Mouse (Mus musculus): ENCODE results near the gene Chp2. TPM values are rescaled to one million over a fixed set of nuclear protein-coding genes. Genes with fewer than 3 reads are reported as not detected.
A peak's percentile ranks its signal among the peaks of the same experiment; 100 is the strongest.

Chp2 gene
- total RNA-seq (2022) = 1 to 10 TPM; 4.6 to 5.9 (median 5.0) TPM

DNA sequence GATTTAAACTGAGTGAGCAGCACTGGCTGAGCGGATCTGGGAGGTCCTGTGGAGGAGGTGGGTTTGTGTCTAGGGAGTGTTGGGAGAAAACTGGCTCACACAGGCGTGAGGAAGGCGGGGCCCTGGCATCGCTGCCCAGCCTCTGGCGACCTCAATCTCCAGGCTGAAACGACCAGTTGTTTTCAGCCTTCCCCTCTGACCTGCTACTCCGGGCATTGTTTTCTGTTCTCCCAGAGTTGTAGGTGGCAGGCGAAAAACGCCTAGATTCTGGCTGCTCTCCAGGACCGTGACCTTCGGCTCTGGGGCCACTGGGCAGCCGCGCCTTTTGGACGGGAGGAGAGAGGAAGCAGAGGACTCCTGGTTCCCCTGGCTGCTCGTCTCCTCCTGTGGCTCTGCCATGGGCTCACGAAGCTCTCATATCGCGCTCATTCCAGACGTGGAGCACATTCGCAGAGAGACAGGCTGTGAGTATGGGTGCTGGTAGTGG is at the start of gene Chp2:
Gene Chp2 (plus strand): TSS at position 182 of the 487 bp plus-strand sequence.
- DNase-seq (ENCODE audit: low spot score in 2 of 2) = no peak

DNA sequence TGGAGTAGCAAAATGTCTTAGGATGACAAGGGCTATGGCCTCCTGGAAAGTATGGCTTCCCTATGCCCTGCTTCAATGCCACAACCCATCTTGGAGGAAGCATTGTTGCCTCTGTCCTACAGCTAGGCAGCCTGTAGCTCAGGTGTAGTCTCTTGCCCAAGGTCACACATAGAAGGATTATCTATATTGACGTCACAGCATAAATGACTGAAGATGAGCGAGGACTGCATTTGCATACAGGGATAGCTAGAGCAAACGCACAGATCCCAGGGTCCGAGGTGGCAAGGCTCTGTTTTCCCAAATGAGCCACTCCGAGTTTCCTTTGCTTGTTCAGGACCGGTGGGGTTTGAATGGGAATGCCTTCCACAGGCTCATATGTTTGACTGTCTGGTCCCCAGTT is 48.6 kb upstream of the Chp2 start:
- DNase-seq (ENCODE audit: low spot score in 2 of 2) = no peak

DNA sequence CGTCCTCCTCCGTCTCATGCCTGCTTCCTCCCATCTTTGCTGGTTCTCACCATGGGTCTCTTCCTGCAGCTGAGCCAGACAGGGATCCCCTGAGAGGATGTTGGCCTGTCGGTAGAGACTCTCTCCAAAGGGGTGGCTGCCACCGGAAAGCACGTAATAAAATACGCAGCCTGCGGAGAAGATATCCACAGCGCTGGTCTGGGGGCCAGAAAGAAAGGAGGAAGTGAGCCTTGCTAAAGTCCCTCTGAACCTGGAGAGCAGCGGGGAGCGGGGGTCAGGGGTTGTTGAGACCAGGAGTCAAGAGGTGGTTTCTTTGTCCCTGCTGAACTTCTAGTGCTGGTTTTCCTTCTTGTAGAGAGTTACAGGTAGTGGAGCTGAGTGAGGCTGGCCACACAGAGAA is 47.7 kb upstream of the Chp2 start:
- DNase-seq (ENCODE audit: low spot score in 2 of 2) = no peak

DNA sequence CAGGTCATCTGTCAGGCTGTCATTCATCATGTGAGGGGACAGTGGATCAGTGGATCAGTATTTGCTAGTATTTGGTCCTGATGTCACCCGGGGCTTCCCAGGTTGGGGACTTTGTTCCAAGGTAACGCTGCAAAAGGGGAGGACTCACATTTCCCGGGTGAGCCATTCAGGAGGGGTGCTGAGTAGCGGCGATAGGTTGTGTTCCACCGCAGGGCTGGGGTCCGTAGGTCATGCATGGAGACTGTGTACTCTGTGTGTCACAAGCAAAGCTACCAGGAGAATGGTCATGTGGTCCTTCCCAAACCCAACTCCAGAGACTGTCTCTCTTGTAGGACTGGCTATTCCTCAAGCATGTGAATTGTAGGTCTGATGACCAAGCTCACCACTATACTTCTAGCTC is 38.6 kb upstream of the Chp2 start:
- no peak for DNase-seq (ENCODE audit: low spot score in 2 of 2)

DNA sequence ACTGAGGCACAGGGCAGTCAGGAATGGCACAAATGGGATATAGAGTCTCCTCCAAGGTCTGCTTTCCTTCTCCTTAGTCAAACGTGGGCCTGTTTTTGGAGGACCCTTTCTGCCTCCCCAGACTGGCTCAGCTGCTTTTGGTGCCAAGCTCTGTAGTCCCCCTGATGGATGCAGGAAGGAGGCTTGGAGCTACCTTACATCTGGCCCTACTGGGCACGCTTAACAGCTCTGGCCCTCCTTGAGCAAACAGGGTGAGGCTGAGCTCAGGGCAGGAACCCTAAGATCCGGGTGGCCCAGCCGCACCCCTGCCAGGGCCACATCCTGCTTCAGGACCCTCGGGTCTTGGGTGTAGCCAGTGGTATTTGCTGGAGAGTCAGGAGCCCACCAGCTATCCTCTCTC is 34.7 kb upstream of the Chp2 start:
- DNase-seq (ENCODE audit: low spot score in 2 of 2) = no peak

DNA sequence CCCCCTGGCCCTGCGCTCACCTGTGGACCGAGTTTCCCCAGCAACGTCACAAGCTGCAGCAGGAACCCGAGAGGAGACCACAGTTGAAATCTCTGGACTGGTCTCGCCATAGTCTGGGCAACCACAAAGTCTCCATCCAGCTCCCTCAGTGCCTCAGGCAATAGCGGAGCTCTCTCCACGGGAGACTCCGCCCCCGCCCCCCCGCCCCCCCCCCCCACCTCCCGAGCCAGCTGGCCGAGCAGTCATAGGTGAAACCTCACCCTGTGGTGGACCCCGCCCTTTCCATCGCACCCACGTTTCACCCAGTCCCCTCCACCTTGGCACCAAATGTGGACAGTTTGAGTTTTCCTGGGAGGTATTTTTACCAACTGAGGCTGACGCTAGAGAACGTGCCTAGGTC is 33.3 kb upstream of the Chp2 start, which contains the start of gene Ern2:
Gene Ern2 (minus strand): TSS at position 165 of the 400 bp plus-strand sequence.
- no peak for DNase-seq (ENCODE audit: low spot score in 2 of 2)

DNA sequence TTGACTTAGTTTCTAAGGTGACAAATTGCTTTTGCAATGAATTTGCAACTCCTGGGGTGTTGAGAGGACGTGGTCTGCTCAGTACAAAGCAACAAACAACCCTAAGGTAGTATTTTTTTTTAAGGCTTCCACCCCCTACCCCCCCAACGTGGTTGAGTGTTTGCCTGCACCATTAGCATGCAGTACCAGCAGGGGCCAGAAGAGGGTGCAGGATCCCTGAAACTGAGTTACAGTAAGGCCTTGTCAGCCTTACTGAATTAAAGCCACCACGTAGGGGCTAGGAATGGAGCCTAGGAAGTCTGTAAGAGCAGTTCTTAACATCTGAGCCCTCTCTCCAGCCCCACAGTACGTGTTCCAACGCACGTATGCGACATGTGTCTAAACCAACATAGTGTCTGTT is 29.8 kb upstream of the Chp2 start:
- peak in 1 of 2 experiments; percentile 13 for DNase-seq (ENCODE audit: low spot score in 2 of 2)

DNA sequence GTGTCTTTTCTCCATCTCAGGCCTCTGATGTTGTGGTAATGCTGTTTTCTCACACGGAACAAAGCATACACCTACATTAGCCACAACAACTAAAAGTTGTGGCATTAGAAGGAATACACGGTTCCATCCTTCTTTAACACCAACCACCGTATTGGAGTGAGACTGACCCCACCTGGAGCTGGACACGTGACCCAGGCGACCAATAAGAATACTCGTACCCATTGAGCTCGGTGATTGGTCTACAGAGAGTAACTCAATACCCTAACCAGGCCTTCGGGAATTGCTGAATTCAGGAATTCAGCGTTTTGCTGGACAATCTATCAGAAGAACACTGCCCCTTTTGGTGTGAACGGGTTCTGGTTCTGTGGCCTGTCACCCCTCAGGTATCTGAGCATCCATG is 28.2 kb upstream of the Chp2 start:
- no peak for DNase-seq (ENCODE audit: low spot score in 2 of 2)

DNA sequence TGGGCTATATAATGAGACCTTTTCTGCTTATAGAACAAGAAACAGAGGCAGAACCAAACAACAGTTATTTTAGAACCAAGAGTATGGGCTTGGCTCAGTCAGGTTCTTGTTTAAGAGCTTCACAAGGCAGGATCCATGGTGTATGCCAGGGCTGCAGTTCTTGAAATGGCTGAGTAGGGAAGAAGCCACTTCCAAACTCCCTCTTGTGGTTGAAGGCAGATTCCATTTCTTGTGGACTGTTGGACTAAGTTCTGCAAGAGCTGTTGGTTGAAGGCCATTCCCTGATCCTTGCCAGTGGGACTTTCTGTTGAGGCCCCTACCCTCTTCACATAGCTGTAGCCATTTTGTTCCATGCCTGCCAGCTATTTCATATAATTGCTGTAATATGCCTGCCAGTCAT is 25.4 kb upstream of the Chp2 start:
- no peak for DNase-seq (ENCODE audit: low spot score in 2 of 2)

DNA sequence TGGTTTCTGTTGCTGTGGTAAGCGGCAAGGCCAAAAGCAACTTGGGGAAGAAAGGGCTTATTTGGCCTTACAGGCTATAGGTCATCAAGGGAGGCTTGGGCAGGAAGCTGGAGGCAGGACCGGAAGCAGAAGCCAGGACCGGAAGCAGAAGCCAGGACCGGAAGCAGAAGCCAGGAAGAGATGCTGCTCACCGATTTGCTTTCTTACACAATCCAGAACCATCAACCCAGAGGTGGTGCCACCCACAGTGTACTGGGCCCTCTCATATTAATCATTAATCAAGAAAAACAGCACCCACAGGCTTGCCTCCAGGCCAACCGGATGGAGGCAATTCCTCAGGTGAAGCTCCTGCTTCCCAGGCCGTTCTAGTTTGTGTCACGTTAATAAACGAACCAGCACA is 22.5 kb upstream of the Chp2 start:
- no peak for DNase-seq (ENCODE audit: low spot score in 2 of 2)

DNA sequence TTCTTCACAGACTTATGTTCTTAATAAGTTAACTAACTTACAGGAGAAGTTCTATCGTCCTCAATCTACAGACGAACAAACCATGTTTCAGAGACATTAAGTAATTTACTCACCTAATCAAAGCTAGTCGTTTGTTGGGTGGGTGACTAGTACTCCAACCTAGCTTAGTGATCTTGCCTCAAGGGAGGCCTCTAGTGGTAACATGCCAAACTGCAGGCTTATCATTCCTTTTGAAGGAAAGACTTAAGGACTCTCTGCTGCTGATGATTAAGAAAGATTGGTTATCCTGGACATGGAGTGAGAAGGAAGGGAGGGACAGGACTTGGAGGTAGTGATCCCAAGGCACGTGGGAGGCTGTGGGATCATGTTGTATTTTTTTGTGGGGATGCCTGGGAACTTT is 22.0 kb upstream of the Chp2 start:
- peak in 1 of 2 experiments; percentile 15 for DNase-seq (ENCODE audit: low spot score in 2 of 2)

DNA sequence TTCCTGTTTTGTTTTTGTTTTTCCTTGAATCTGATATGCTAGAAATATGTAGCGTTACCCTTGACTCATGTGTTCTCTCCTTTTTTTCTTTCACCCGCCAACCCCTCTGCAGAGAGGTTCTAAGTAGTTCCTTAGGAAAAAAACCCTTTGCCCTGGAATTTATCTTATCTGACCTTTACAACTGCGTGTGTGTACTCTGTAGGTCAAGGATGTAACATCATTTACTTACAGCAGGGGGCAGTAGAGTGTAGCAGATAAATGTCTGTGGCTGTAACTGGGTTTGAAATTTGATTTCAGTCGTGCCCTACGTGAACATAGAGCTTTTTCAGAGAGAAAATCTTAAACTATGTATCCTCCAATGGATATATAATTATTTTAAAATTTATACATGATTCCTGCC is 20.0 kb upstream of the Chp2 start:
- DNase-seq (ENCODE audit: low spot score in 2 of 2) = no peak

DNA sequence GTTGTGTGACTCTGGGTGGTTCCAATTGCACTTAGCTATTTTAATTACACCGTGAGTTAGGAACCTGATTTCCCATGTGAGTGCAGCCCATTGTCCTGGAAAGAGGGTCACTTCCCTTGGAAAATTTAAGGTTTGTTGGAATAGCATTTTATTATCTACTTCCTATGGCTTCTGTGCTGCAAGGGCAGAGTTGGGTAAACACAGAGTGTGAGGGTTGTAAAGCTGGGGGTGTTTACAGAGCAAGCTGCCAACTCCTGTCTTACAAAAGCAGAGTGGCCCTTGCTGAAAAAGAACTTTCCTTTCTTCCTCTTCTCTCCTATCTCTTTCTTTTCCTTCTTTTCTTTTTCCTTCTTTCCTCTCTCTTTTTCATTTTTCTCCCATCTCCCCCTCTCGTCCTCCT is 15.4 kb upstream of the Chp2 start:
- no peak for DNase-seq (ENCODE audit: low spot score in 2 of 2)

DNA sequence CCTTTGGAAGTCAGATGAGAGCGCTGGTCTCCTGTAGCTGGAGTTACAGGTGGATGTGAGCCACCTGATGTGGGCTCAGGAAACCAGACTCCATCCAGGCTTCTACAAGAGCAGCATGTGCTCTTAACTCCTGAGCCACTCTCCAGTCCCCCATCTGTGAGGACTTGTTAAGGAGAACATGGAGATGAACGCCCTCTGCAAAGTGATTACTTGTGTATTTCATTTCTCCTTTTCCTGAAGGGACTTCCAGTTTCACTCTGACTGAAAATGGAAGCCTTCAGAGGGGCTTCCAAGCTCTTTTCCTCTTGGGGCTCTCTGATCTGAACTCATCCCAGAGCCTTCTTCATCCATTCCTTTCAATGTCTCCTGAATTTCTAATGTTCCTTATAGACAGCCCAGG is 13.2 kb upstream of the Chp2 start:
- no peak for DNase-seq (ENCODE audit: low spot score in 2 of 2)

DNA sequence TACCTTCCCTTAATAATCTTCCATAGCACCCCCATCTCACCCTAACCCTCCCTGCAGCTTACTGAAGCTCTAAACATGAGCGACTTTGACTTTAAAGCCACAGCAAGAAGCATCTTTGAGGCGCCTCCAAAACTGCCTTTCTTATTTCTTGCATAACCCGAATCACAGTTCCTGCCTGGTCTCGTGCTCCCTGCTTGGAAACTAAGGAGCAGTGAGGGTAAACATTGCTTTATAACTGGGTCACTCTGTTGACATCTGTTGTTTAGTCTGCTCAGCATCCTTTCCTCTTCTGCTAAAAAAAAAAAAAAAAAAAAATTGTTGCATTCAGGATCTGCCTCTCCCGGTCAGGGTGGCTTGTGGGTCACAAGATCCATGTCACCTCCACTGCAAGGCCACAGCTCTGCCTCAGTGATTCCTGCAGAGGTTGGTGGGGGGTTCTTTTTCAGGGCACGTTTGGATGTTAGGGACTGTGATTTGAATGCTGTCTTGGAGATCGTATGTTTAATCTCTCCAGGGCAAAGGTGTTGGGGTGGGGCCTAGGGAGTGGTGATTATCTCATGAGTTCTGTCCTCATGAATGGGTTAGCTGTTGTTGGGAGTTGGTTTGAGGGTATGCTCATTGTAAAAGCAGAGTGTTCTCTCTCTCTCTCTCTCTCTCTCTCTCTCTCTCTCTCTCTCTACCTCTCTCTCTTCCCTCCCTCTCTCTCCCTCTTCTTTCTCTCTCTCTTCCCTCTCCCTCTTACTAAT is 10.8 kb upstream of the Chp2 start:
- DNase-seq (ENCODE audit: low spot score in 2 of 2) = no peak

DNA sequence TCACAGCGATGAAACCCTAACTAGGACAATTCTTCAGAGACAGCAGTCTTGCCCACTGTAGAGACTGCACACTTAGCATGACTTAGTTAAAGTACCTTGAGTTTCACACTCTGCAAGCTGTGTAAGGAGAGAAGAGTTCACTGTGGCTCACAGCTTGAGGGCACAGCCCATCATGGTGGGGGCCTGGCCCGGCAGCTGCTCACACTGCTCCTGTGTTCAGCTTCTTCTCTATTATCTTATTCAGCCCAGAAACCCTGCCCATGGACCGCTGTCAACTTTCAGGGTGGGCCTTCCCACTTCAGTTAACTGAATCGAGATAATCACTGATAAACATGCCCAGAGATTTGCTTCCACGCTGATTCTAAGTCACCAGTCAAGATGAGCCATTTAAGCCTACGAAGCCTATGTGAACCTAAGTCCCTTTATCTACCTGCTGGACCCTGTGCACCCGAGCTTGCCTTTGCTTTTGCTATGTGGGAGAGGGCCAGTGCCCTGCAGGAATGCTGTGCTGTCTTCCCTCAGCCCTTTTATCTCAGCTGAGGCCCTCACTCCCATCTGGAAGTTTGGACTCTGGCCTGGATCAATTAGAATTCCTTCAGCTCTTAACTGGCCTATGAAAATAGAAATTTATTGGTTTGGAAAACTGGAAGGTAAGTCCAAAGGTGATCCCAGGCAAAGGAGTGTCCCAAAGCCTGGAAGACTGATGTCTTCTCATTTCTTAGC is 6.9 kb downstream of the Chp2 start:
- DNase-seq (ENCODE audit: low spot score in 2 of 2) = no peak

DNA sequence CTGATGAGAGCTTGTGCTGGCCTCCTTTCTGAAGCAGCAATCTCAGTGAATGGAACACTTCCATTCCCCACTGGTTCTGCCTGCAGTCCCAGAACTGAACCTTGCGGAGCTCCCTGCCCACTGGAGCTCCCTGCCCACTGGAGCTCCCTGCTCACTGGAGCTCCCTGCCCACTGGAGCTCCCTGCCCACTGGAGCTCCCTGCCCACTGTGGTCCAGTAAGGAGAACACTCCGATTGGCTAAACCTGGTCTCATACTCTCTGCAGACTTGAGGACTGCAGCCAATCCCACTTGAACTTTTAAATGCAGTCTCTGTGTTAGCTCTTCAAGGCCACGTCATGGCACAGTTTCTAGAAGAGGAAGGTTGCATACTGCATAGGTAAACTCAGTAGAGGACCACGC is 7.4 kb downstream of the Chp2 start:
- no peak for DNase-seq (ENCODE audit: low spot score in 2 of 2)

DNA sequence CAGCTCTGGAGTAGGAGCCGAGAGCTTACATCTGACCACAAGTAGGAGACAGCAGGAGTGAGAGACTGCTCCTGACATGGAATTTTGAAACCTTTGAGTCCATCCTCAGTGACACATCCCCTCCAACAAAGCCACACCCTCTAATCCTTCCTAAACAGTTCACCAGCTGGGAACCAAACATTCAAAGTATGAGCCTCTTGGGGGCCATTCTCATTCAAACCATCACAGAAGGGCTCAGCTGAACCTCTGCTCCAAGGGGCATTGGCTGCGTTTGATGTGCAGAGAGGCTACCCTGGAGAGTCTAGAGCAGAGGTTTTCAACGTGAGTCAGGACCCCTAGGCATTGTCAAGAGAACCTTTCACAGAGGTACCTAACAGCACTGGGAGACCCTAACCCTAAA is 10.0 kb downstream of the Chp2 start:
- no peak for DNase-seq (ENCODE audit: low spot score in 2 of 2)

DNA sequence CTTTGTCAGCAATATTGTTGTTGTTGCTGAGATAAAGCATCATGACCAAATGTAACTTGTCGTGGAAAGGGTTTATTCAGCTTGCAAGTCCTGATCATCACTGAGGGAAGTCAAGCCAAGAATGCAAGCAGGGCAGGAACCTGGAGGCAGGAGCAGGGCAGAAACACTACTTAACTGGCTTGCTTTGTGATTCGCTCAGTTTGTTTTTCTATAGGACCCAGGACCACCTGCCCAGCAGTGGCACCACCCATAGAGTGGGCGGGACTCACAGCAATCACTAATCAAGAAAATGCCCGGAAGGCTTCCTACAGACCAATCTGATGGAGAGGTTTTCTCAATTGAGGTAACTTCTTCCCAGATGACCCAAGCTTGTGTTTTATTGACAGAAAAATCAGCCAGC is 10.6 kb downstream of the Chp2 start:
- no peak for DNase-seq (ENCODE audit: low spot score in 2 of 2)

DNA sequence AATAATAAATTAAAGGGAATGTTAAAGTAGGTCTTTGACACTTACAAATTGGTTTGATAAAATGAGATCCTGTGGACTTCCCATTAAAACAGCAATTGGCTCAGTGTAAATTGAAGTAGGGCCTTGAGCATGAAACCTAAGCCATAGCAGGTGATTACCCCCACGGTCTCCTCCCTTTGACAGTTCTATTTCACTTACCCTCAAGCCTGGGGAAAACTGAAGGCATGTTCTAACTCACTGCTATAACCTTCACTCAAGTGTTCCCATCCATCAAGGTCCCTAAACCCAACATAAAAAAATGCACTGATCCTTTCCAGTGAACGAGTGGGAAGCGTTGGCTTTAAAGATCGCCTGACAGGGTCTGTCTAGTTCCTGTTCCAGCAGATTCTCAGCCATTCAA is 11.6 kb downstream of the Chp2 start:
- DNase-seq (ENCODE audit: low spot score in 2 of 2) = no peak

DNA sequence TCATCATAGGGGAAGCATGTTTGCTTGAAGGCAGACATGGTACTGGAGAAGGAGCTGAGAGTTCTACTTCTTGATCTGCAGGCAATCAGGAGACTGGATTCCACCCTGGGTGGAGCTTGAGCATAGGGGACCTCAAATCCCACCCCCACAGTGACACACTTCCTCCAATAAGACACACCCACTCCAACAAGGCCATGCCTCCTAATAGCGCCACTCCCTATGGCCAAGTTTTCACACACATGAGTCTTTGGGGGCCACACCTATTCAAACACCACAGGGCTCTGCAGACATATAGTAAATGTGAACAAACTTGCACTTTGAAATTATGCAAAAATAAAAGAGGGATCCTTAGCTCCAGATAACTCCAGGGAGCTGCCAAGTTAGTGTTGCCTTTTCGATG is 19.6 kb downstream of the Chp2 start:
- no peak for DNase-seq (ENCODE audit: low spot score in 2 of 2)

DNA sequence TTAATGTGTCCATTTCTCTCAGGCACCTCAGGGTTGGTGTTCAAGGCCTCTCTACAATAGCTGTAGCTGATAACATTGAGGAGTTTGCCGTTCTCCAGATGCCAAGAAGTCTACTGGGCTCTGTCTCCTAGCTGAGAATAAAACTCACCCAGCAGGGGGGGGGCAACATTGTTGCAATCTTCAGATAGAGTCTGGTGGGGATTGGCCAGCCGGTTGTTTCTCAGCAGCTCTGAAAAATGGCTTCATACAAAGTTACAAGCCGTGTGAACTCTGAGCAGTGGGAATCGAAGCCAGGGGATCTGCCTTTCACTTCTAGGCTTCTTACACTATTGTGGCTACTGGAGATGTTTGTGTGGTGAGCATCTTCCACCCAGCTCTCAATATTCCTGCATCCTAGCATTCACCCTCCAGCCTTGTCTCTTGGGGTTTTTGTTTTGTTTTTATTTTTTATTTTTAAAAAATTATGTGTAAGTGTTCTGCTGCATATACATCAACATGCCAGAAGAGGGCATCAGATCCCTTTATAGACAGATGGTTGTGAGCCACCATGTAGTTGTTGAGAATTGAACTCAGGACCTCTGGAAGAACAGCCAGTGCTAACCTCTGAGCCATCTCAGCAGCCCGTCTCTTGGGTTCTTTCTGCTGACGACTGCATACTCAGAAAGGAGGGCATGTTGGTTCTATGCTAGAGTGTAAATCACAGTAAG is 21.3 kb downstream of the Chp2 start:
- no peak for DNase-seq (ENCODE audit: low spot score in 2 of 2)

All from left cerebral cortex, adult 8-10 months (tissue).